Mouse (Mus musculus): ENCODE data around the gene Vmn1r70. TPM values are rescaled to one million over a fixed set of nuclear protein-coding genes. Genes with fewer than 3 reads are reported as not detected.

The Vmn1r70 gene
- not detected for total RNA-seq (2021)

DNA sequence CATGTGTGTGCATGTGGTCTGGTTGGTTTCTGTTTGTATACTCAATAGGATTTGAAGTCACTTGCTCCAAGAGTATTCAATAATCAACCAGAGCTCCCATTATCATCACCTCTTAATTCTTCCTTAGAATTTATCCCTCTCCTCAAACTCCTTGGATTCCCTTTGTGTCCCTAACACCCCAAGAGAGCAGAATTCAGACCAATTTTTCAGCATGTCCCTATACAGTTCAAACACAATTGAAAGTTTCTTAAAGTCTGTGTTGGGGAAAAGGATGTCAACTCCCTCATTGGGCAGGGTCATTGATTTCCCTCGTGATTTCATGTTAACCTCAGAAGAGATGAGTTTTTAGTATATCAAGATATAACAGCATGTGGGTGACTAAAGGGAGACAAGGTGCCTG lies at the start of gene Vmn1r70:
Gene Vmn1r70 (plus strand): TSS at position 301 of the 400 bp plus-strand sequence.
- intact Hi-C loops (cut with DNase I), result no loop called here
- no peak for DNase-seq

DNA sequence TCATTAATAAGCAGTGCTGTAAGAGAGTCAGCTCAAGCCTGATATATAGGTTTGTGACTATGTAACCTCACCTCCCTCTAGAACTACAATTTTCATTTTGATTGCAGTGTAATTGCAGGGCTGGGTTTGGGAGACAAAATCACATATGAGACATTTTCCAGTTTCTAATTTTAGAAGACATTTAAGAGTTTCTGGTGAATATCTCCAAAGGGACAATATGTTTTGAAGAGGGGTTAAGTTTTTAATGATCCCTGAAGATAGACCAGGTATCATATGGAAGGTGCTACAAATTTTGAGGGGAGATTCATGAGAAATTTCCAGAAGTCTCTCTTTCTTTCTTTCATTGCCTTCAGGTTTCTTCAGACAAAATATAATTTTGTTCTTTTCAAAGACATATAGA lies 17.8 kb upstream of the Vmn1r70 start, which contains the start of gene Vmn1r69:
Gene Vmn1r69 (minus strand): TSS at position 101 of the 400 bp plus-strand sequence.
- intact Hi-C loops (cut with DNase I), result no loop called here
- no peak for DNase-seq

Other genes with a start within 250 kb of the Vmn1r70 start
- gene Vmn1r67, start 188.2 kb upstream of the Vmn1r70 start, total RNA-seq (2021), result not detected
- gene Zik1, start 136.1 kb upstream of the Vmn1r70 start, total RNA-seq (2021), result 10 to 100 TPM; 23.8 to 26.0 TPM
- gene Vmn1r68, start 73.0 kb upstream of the Vmn1r70 start, total RNA-seq (2021), result not detected
- gene Vmn1r69, start 17.9 kb upstream of the Vmn1r70 start, total RNA-seq (2021), result not detected
- not detected for gene Nlrp4b, start 56.3 kb downstream of the Vmn1r70 start, total RNA-seq (2021)
- not detected for gene Vmn1r71, start 122.8 kb downstream of the Vmn1r70 start, total RNA-seq (2021)

Data from left cerebral cortex, postnatal 4 days (tissue).